ENCODE assay signal across 17 mouse cellular contexts in the genomic region with DNA sequence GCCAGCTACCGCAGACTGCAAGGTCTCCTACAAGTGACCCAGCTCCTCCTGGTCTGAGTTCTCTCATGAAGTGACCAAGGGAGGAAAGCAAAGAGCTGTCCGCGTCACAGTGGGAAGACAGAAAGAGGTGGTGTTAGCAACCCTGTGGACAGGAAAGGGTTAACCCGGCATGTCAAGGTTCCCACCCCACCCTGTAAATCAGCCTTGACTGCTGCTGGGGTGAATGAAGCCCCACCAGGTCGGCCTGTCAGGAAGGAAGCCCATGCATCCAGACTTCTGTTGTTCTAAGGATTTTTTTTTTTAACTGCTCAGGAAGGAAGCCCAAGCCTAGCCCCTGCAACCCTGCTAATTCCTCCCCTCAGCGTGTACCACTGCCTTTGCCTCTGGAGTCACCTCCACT. TPM values are rescaled to one million over a fixed set of nuclear protein-coding genes. Genes with fewer than 3 reads are reported as not detected.
DNase-seq lines count a peak whose midpoint lies in the region; ATAC-seq and TF ChIP-seq lines count a peak whose summit lies in the region.
"Had no signal": no experiment of that assay in that cellular context is flagged by ENCODE, and none has a peak within 500 bp of the region (broad histone marks: within the 10 kb centered on the region; RNA-seq: fewer than 3 reads in every experiment).

No protein-coding gene starts in this region.

- DNase-seq in hindbrain, postnatal 0 days (ENCODE audit: low spot score), result no peak
- peak; percentile 26 for DNase-seq in lung, postnatal 10 days
- DNase-seq in lung, postnatal 25 days (ENCODE audit: low spot score), result no peak
- no peak for DNase-seq in liver, embryonic 13.5 days
- DNase-seq in urinary bladder, postnatal 25 days (ENCODE audit: low spot score), result no peak
- DNase-seq: cerebellum, adult 2 months; gastrocnemius, postnatal 36 days; thymus, adult 2 months had no signal

- no peak overlapping the region for H3K4me2 ChIP-seq in hindbrain, embryonic 13.5 days
- no peak overlapping the region for H3K4me2 ChIP-seq in hindbrain, postnatal 0 days (ENCODE audit: low read depth, low read length)
- no peak overlapping the region for H3K4me2 ChIP-seq in liver, embryonic 13.5 days
- H3K4me2 ChIP-seq: embryonic facial prominence, embryonic 13.5 days; heart, embryonic 15.5 days; midbrain, embryonic 12.5 days; neural tube, embryonic 13.5 days had no signal

- no peak overlapping the region for H3K4me3 ChIP-seq in hindbrain, embryonic 13.5 days
- no peak overlapping the region for H3K4me3 ChIP-seq in hindbrain, postnatal 0 days (ENCODE audit: low read length)
- no peak overlapping the region for H3K4me3 ChIP-seq in brown adipose tissue, adult 24 weeks (ENCODE audit: insufficient read depth, low read depth, low read length)
- no peak overlapping the region for H3K4me3 ChIP-seq in liver, embryonic 13.5 days (replicated peaks)
- H3K4me3 ChIP-seq: embryonic facial prominence, embryonic 13.5 days; heart, embryonic 15.5 days; midbrain, embryonic 12.5 days; neural tube, embryonic 13.5 days had no signal

- no peak overlapping the region for H3K27ac ChIP-seq in hindbrain, embryonic 13.5 days
- no peak overlapping the region for H3K27ac ChIP-seq in hindbrain, postnatal 0 days
- 0 out of 2 replicates have a peak overlapping the region, but pooled peaks have one; percentile 4 for H3K27ac ChIP-seq in brown adipose tissue, adult 24 weeks (replicated peaks; ENCODE audit: low read depth, low read length)
- H3K27ac ChIP-seq in liver, embryonic 13.5 days, result peak overlapping the region; percentile 60
- H3K27ac ChIP-seq: embryonic facial prominence, embryonic 13.5 days; heart, embryonic 15.5 days; neural tube, embryonic 13.5 days had no signal

- H3K9me3 ChIP-seq in hindbrain, embryonic 13.5 days, result no peaks in the 10 kb centered on the region
- no peaks in the 10 kb centered on the region for H3K9me3 ChIP-seq in hindbrain, postnatal 0 days (ENCODE audit: low read length)
- no peaks in the 10 kb centered on the region for H3K9me3 ChIP-seq in liver, embryonic 13.5 days (replicated peaks)
- H3K9me3 ChIP-seq: embryonic facial prominence, embryonic 13.5 days; heart, embryonic 15.5 days; midbrain, embryonic 12.5 days; neural tube, embryonic 13.5 days had no signal

- 51% methylated on average over 6 of the region's 6 CpGs for WGBS in hindbrain, embryonic 13.5 days
- 49% methylated on average over 6 of the region's 6 CpGs for WGBS in hindbrain, postnatal 0 days
- WGBS in liver, embryonic 13.5 days (ENCODE audit: insufficient replicate concordance), result 28% methylated on average over 6 of the region's 6 CpGs

- peak overlapping the region; percentile 9; the same call in 1 of the 2 replicates for H3K9ac ChIP-seq in hindbrain, embryonic 13.5 days
- no peak overlapping the region for H3K9ac ChIP-seq in hindbrain, postnatal 0 days (replicated peaks; ENCODE audit: low read length)
- H3K9ac ChIP-seq in liver, embryonic 13.5 days, result peak overlapping the region; percentile 26; the same call in 1 of the 2 replicates
- H3K9ac ChIP-seq: embryonic facial prominence, embryonic 13.5 days; heart, embryonic 15.5 days; midbrain, embryonic 12.5 days; neural tube, embryonic 13.5 days had no signal

- peaks cover 92% of the 10 kb centered on the region for H3K27me3 ChIP-seq in hindbrain, embryonic 13.5 days
- peaks cover 5% of the 10 kb centered on the region; the same call in 1 of the 2 replicates for H3K27me3 ChIP-seq in hindbrain, postnatal 0 days (ENCODE audit: insufficient read depth, low read length)
- H3K27me3 ChIP-seq in liver, embryonic 13.5 days, result peaks cover 8% of the 10 kb centered on the region

- TF ChIP-seq CTCF in hindbrain, postnatal 0 days (IDR thresholded peaks at IDR 0.05; ENCODE audit: low read depth), result no peak

- H3K4me1 ChIP-seq in hindbrain, embryonic 13.5 days (replicated peaks), result peaks cover 42% of the 10 kb centered on the region
- 0 out of 2 replicates have a peak, but pooled peaks cover 5% of the 10 kb centered on the region for H3K4me1 ChIP-seq in hindbrain, postnatal 0 days (ENCODE audit: insufficient read depth, low read length)
- H3K4me1 ChIP-seq in brown adipose tissue, adult 24 weeks (ENCODE audit: control insufficient read depth, insufficient read depth, insufficient read length, low read length), result peaks cover 19% of the 10 kb centered on the region
- peaks cover 98% of the 10 kb centered on the region for H3K4me1 ChIP-seq in liver, embryonic 13.5 days (replicated peaks)

- ATAC-seq in hindbrain, embryonic 13.5 days (ENCODE audit: low FRiP score), result no peak
- ATAC-seq in hindbrain, postnatal 0 days, result no peak
- no peak for ATAC-seq in liver, embryonic 13.5 days (ENCODE audit: low read depth)
- ATAC-seq: CD4-positive, CD25-positive, alpha-beta regulatory T cell, adult 4 months; forebrain, embryonic 16.5 days; inflammation-experienced regulatory T-cells, adult 6 months had no signal

- no peaks in the 10 kb centered on the region for H3K36me3 ChIP-seq in hindbrain, embryonic 13.5 days
- no peaks in the 10 kb centered on the region for H3K36me3 ChIP-seq in hindbrain, postnatal 0 days (ENCODE audit: insufficient read depth, low read length)
- H3K36me3 ChIP-seq in liver, embryonic 13.5 days, result no peaks in the 10 kb centered on the region
- H3K36me3 ChIP-seq: embryonic facial prominence, embryonic 13.5 days; heart, embryonic 15.5 days; midbrain, embryonic 12.5 days; neural tube, embryonic 13.5 days had no signal

RNA-seq across cellular contexts. Expression of a gene that starts 16.9 kb away (rescaled TPM):
- 102 and 106 TPM in 2 replicates for polyA plus RNA-seq in hindbrain, embryonic 13.5 days (2015; fragmentation: Nextera tagmentation; extraction: Ambion mirVana)
- total RNA-seq in hindbrain, postnatal 0 days (2014; rRNA removed), result 119 and 156 TPM in 2 replicates
- 101 and 105 TPM in 2 replicates for polyA plus RNA-seq in hindbrain, postnatal 0 days (2015; fragmentation: Nextera tagmentation; extraction: Ambion mirVana)
- polyA plus RNA-seq in brown adipose tissue, adult 24 weeks (2012; ENCODE audit: insufficient read depth, insufficient read length, missing spikeins), result 17.7 and 26.1 TPM in 2 replicates
- 31.6 and 34.2 TPM in 2 replicates for polyA plus RNA-seq in liver, embryonic 13.5 days (2015; fragmentation: Nextera tagmentation; extraction: Ambion mirVana)

Comparison
In these comparisons a context has a peak if more than half of its experiments do, and no peak if none do; other contexts are left out.
1. H3K27ac ChIP-seq: peak in brown adipose tissue, adult 24 weeks (single experiment) and liver, embryonic 13.5 days (single experiment); none in hindbrain, embryonic 13.5 days (single experiment) and hindbrain, postnatal 0 days (single experiment).